Comparison of ENCODE assay signal across 8 mouse cellular contexts in the genomic region with DNA sequence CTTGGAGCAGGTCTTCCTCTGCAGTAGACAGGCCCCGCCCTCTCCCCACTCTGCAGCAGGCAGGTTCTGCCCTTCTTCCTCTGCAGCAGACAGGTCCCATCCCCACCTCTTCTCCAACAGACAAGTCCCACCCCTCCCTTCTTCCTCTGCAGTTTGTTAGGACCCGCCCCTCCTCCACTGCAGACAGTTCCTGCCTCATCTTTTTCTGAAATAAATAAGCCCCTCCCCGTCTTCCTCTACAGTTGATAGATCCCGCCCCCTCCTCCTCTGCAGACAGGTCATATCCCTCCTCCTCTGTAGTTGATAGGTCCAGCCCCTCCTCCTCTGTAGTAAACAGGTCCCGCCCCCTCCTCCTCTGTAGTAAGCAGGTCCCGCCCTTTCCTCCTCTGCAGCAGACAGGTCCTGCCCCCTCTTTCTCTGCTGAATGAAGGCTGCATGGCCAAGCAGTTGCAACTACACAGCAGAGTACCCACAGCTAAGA.
DNase-seq lines count a peak whose midpoint lies in the region; ATAC-seq and TF ChIP-seq lines count a peak whose summit lies in the region.

No protein-coding gene starts in this region.

- H3K27ac ChIP-seq in MEL (ENCODE audit: control insufficient read depth, low read depth, low read length): no peak overlapping the region
- H3K27ac ChIP-seq in forebrain, embryonic 16.5 days (ENCODE audit: low read length): no peak overlapping the region
- H3K27ac ChIP-seq in liver, embryonic 16.5 days (ENCODE audit: low read length): no peak overlapping the region
- no peak overlapping the region; the same call in 1 of the 2 replicates for H3K27ac ChIP-seq in spleen, adult 2 months (ENCODE audit: insufficient read depth, low read length)

- H3K4me1 ChIP-seq in MEL (ENCODE audit: control insufficient read depth in 1 of 2, insufficient read depth in 2 of 2, low read length in 2 of 2): peaks cover 5 to 20% of the 10 kb centered on the region in 2 experiments; a peak in 3 of 4 replicates
- H3K4me1 ChIP-seq in forebrain, embryonic 16.5 days (replicated peaks; ENCODE audit: control insufficient read depth, insufficient read depth, low read length): peaks cover 4% of the 10 kb centered on the region; the same call in 1 of the 2 replicates
- H3K4me1 ChIP-seq in liver, embryonic 16.5 days (ENCODE audit: control insufficient read depth, low read depth, low read length): peaks cover 4% of the 10 kb centered on the region
- peaks cover 10% of the 10 kb centered on the region; the same call in 1 of the 2 replicates for H3K4me1 ChIP-seq in spleen, adult 2 months (ENCODE audit: control insufficient read depth, insufficient read depth, insufficient read length)

- DNase-seq in B cell, adult 2 months: peak; percentile 40 to 48
- peak; percentile 95 for DNase-seq in MEL (ENCODE audit: low read depth, low spot score)
- DNase-seq in spleen, adult 2 months (ENCODE audit: low read depth in 1 of 2, low spot score in 2 of 2): peak; percentile 42 to 70
- DNase-seq in gastrocnemius, adult 18-20 months (ENCODE audit: low spot score): no peak
- no peak for DNase-seq in heart, adult 18-20 months

- H3K4me2 ChIP-seq in forebrain, embryonic 16.5 days (ENCODE audit: low read length): no peak overlapping the region
- H3K4me2 ChIP-seq in liver, embryonic 16.5 days (ENCODE audit: low read depth, low read length): peak overlapping the region; percentile 38

- H3K9me3 ChIP-seq in MEL (replicated peaks; ENCODE audit: insufficient read depth, low read length): no peaks in the 10 kb centered on the region
- no peaks in the 10 kb centered on the region for H3K9me3 ChIP-seq in forebrain, embryonic 16.5 days (ENCODE audit: control insufficient read depth, low read length)
- no peaks in the 10 kb centered on the region for H3K9me3 ChIP-seq in liver, embryonic 16.5 days (replicated peaks; ENCODE audit: control insufficient read depth, low read length)

- peak; percentile 48 for ATAC-seq in forebrain, embryonic 16.5 days
- peak; percentile 92 for ATAC-seq in liver, embryonic 16.5 days (ENCODE audit: low read depth)
- no peak for ATAC-seq in frontal cortex, adult (ENCODE audit: low TSS enrichment)

- peaks cover 0 to 9% of the 10 kb centered on the region in 2 experiments; a peak in 2 of 4 replicates for H3K36me3 ChIP-seq in MEL (ENCODE audit: control insufficient read depth in 1 of 2, insufficient read depth in 2 of 2, low read length in 2 of 2)
- H3K36me3 ChIP-seq in forebrain, embryonic 16.5 days (ENCODE audit: control insufficient read depth, insufficient read depth): no peaks in the 10 kb centered on the region
- no peaks in the 10 kb centered on the region for H3K36me3 ChIP-seq in liver, embryonic 16.5 days (ENCODE audit: control insufficient read depth, insufficient read depth)
- no peaks in the 10 kb centered on the region for H3K36me3 ChIP-seq in spleen, adult 2 months (ENCODE audit: control insufficient read depth, insufficient read depth, low read length)

- TF ChIP-seq CTCF in MEL (IDR thresholded peaks at IDR 0.05 in 2 of 3, conservative IDR thresholded peaks at IDR 0.05 in 1 of 3; ENCODE audit: control insufficient read depth in 1 of 3, insufficient read depth in 1 of 3, low read depth in 2 of 3, low read length in 3 of 3, poor library complexity in 1 of 3, severe bottlenecking in 1 of 3): no peak
- TF ChIP-seq CTCF in spleen, adult 2 months (IDR thresholded peaks at IDR 0.05; ENCODE audit: extremely low read depth, insufficient read depth, insufficient read length, insufficient replicate concordance): no peak

- no peak for TF ChIP-seq RAD21 in MEL (IDR thresholded peaks at IDR 0.05; ENCODE audit: low read depth, low read length)

- H3K27me3 ChIP-seq in MEL (ENCODE audit: control insufficient read depth in 1 of 2, insufficient read depth in 2 of 2, low read length in 2 of 2): no peaks in the 10 kb centered on the region
- no peaks in the 10 kb centered on the region for H3K27me3 ChIP-seq in forebrain, embryonic 16.5 days (replicated peaks; ENCODE audit: control insufficient read depth, insufficient read depth, low read length)
- H3K27me3 ChIP-seq in liver, embryonic 16.5 days (ENCODE audit: control insufficient read depth, insufficient read depth, low read depth, low read length): no peaks in the 10 kb centered on the region
- no peaks in the 10 kb centered on the region for H3K27me3 ChIP-seq in spleen, adult 2 months (ENCODE audit: control insufficient read depth, insufficient read depth, low read length)

- H3K9ac ChIP-seq in MEL (ENCODE audit: control insufficient read depth, low read depth, low read length, poor library complexity, severe bottlenecking): no peak overlapping the region
- no peak overlapping the region for H3K9ac ChIP-seq in forebrain, embryonic 16.5 days (replicated peaks; ENCODE audit: low read depth, low read length)
- H3K9ac ChIP-seq in liver, embryonic 16.5 days (ENCODE audit: low read depth, low read length): no peak overlapping the region

- no peak for TF ChIP-seq EP300 in MEL (IDR thresholded peaks at IDR 0.05; ENCODE audit: low read depth in 1 of 2, low read length in 2 of 2)

- no peaks in the 10 kb centered on the region for H3K79me2 ChIP-seq in MEL (ENCODE audit: control insufficient read depth, insufficient read depth, low read length, poor library complexity)

- 25% methylated on average over 5 of the region's 6 CpGs for WGBS in forebrain, embryonic 16.5 days
- 8% methylated on average over 6 of the region's 6 CpGs for WGBS in liver, embryonic 16.5 days (ENCODE audit: insufficient replicate concordance)
- 35% methylated on average over 6 of the region's 6 CpGs for WGBS in spleen, adult 2 months

- H3K4me3 ChIP-seq in MEL (ENCODE audit: control insufficient read depth in 1 of 2, insufficient read depth in 1 of 2, low read depth in 2 of 2, low read length in 2 of 2): no peak overlapping the region
- H3K4me3 ChIP-seq in forebrain, embryonic 16.5 days (replicated peaks; ENCODE audit: low read length): no peak overlapping the region
- no peak overlapping the region for H3K4me3 ChIP-seq in liver, embryonic 16.5 days (ENCODE audit: low read depth, low read length)
- H3K4me3 ChIP-seq in spleen, adult 2 months (ENCODE audit: extremely low read depth, insufficient read depth, insufficient read length): no peak overlapping the region

- no peak for TF ChIP-seq POLR2A in MEL (IDR thresholded peaks at IDR 0.05; ENCODE audit: control insufficient read depth in 1 of 2, insufficient read depth in 1 of 2, low read depth in 1 of 2, low read length in 2 of 2, poor library complexity in 1 of 2)
- TF ChIP-seq POLR2A in spleen, adult 2 months (IDR thresholded peaks at IDR 0.05; ENCODE audit: low read depth, low read length): no peak

TF ChIP-seq in MEL, 35 proteins besides CTCF, POLR2A, EP300 and RAD21:
- TF ChIP-seq MAZ (IDR thresholded peaks at IDR 0.05; ENCODE audit: low read depth, low read length) (no peak; the same call in 1 of the 2 replicates), JUND (IDR thresholded peaks at IDR 0.05; ENCODE audit: low read depth, low read length) (no peak), ELF1 (IDR thresholded peaks at IDR 0.05; ENCODE audit: low read depth, low read length) (peak; percentile 32; the same call in 1 of the 2 replicates), ZMIZ1 (IDR thresholded peaks at IDR 0.05; ENCODE audit: low read depth, low read length) (no peak), TAL1 (IDR thresholded peaks at IDR 0.05; ENCODE audit: low read length) (no peak)

Comparison
In these comparisons a context has a peak if more than half of its experiments do, and no peak if none do; other contexts are left out.
1. DNase-seq: peak in B cell, adult 2 months (2 of 2), MEL (single experiment) and spleen, adult 2 months (2 of 2); none in gastrocnemius, adult 18-20 months (single experiment) and heart, adult 18-20 months (0 of 2).